Mouse (Mus musculus) erythroblast, adult 5-6 weeks (primary cell): ENCODE measurements at regions not wholly inside any gene's neighbourhood (a gene's known extent, or its start where the extent isn't known, plus 50 kb on each side); places are given as distances from the start of the nearest gene placed in this dataset.

Experiments used
- ATAC-seq: replicated peaks from 2 replicates; pipeline ENCODE4 v1.8.0; 2016; ENCODE audit warnings: moderate number of reproducible peaks, mild to moderate bottlenecking, moderate TSS enrichment, inconsistent platforms; ENCODE audit not compliant: poor library complexity, low FRiP score, severe bottlenecking

DNA sequence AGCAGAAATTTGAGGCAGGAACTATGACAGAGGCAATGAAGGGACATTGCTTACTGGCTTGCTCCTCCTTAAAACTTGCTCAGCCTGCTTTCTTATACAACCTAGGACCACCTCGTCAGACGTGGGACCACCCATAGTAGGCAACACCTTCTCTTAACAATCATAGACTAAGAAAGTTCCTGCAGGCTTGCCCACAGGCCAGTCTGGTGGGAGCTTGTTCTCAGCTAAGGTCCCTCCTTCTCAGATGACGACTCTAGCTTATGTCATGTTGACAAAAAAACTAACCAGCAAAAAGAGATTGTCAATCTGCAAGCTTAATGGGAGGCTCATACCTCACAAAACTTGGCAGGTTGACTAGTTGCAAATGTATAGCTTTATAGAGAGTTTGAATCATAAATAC is 56.5 kb upstream of the Lsm6 start:
- no peak for ATAC-seq

DNA sequence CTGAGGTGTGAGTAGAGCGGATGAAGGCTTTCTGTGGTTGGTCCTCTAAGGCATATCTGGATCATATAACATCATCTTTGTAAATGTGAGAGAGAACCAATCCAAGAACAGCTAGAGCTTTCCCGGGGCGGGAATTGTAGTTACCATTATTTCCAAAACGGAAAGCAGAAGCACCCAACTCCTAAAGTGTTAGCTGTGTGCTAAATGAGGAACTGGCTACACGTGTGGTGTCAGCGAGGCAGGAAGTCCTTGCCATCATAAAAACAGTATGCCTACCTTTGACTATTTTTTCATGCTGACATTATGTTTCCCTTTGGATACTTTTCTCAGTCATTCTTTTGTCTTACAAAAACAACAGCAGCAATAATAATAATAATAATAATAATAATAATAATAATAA is 68.8 kb upstream of the Lsm6 start:
- ATAC-seq = no peak

- no peak for ATAC-seq
Measured at GRCm38 (mm10) chr8:78890571-78890970, 69.6 kb upstream of the Lsm6 start.

- peak; percentile 65; the same call in 1 of the 2 replicates for ATAC-seq
Measured at GRCm38 (mm10) chr8:78899887-78900286, 78.9 kb upstream of the Lsm6 start.

- no peak for ATAC-seq
Measured at GRCm38 (mm10) chr8:78903034-78903433, 82.1 kb upstream of the Lsm6 start.

DNA sequence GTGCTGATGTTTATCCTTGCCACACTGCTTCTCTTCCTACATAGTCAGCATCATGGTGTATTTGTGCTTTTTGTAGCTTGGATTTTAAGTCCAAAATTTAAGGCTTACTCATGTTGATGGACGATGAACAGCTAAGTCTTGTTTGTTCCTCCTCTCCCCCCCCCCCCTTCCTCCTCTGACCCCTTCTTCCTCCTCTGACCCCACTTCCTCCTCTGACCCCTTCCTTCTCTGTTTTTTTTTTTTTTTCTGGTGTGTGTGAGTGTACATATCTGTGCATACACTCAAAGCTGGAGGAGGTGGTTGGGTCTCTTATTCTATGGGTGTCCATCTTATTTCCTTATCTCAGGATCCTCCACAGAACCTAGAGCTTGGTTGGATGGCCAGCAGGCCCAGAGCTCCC is 87.0 kb upstream of the Lsm6 start:
- ATAC-seq = no peak

- no peak for ATAC-seq
Measured at GRCm38 (mm10) chr8:78911288-78911873, 90.4 kb upstream of the Lsm6 start.

DNA sequence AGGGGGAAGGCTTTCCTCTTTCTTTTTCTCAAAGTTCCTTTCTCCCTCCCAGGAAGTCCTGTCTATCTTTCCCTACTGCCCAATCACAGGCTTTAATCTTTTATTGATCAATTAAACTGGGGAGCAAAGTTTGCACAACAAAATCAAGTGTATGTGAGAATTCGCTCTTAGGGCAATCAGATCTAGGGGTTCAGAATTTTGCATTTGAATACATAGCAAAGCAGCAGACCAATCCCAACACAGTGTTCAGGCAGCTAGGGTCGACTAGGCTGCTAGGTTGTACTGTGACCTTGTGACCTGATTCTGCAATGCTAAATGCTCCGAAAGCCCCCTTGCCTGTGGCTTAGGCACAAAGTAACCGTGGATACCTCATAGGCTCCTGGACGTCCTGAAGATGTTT is 91.5 kb upstream of the Lsm6 start:
- ATAC-seq = no peak

DNA sequence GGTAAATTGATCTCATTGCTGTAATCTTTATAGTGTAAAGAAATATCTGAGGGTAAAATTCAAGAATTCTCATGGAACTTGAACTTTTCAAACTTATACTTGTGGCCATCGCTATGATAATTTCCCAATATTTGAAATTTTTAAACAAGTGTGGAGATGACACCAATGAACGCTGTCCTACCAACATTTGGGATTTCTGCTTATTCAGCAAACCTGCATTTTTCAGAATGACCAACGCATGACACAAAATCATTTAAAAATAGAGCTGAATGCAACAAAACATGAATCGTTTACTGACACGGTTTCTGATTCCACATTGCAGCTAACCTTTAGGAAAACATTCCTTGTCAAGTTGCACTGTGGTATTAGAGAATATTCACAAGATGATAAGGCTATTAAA is 92.9 kb upstream of the Lsm6 start:
- ATAC-seq = no peak

- no peak for ATAC-seq
Measured at GRCm38 (mm10) chr8:78930610-78931397, 97.4 kb upstream of the Zfp827 start.

GRCm38 (mm10) chr8:78932069-78932468 is 96.2 kb upstream of the Zfp827 start:
- no peak for ATAC-seq

GRCm38 (mm10) chr8:78940049-78940448 is 88.2 kb upstream of the Zfp827 start:
- no peak for ATAC-seq

GRCm38 (mm10) chr8:78941558-78941957 is 86.7 kb upstream of the Zfp827 start:
- no peak for ATAC-seq

GRCm38 (mm10) chr8:78944367-78944766 is 83.9 kb upstream of the Zfp827 start:
- ATAC-seq = no peak

- no peak for ATAC-seq
Measured at GRCm38 (mm10) chr8:78945607-78946006, 82.6 kb upstream of the Zfp827 start.

DNA sequence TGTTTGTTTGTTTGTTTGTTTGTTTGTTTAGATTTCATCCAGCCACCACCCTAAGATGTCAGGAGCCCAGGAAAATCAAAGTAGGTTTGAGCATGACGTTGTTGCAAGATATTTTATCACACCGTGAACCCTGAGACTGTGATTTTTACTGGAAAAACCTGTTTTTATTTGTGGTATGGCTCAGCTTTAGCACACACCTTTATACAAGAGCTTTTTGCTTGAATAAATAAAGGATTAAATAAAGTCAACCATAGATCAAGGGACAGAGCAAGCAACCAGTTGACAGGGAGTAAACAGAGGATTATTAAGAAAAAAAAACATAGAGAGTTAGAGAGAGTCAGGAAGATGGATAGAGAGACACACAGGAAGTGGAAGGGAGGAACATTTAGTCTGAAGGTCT is 82.2 kb upstream of the Zfp827 start:
- no peak for ATAC-seq

GRCm38 (mm10) chr8:78975034-78975433 is 53.2 kb upstream of the Zfp827 start:
- ATAC-seq = no peak
